ENCODE assay signal across 8 mouse cellular contexts in genomic region chr9:57502911-57503621, GRCm38 (mm10). TPM values are rescaled to one million over a fixed set of nuclear protein-coding genes. Genes with fewer than 3 reads are reported as not detected.
A peak's percentile ranks its signal among the peaks of the same experiment; 100 is the strongest.
DNase-seq lines count a peak whose midpoint lies in the region; ATAC-seq and TF ChIP-seq lines count a peak whose summit lies in the region.

No protein-coding gene starts in this region.

- H3K36me3 ChIP-seq in E14TG2a.4 (ENCODE audit: insufficient read depth, low read length), result peaks cover 23% of the 10 kb centered on the region
- no peaks in the 10 kb centered on the region for H3K36me3 ChIP-seq in forebrain, embryonic 11.5 days (ENCODE audit: control insufficient read depth, insufficient read depth, low read length)

- H3K4me2 ChIP-seq in forebrain, embryonic 11.5 days (ENCODE audit: low read depth, low read length, severe bottlenecking), result peak overlapping the region; percentile 62

- no peaks in the 10 kb centered on the region for H3K9me3 ChIP-seq in E14TG2a.4 (ENCODE audit: low read length)
- H3K9me3 ChIP-seq in forebrain, embryonic 11.5 days (ENCODE audit: control insufficient read depth, low read length), result no peaks in the 10 kb centered on the region

- no peak overlapping the region for H3K27ac ChIP-seq in forebrain, embryonic 11.5 days (ENCODE audit: low read depth, low read length)
- peak overlapping the region; percentile 91 for H3K27ac ChIP-seq in olfactory bulb, adult 2 months (ENCODE audit: insufficient read depth, low read depth, low read length)

- ATAC-seq in forebrain, embryonic 11.5 days (replicated peaks; ENCODE audit: low FRiP score), result no peak

- peak; percentile 20 for DNase-seq in embryo, embryonic 10 days (ENCODE audit: low spot score)
- no peak for DNase-seq in embryo, embryonic 11 days
- no peak for DNase-seq in forebrain, embryonic 11.5 days (ENCODE audit: low spot score)
- peak; percentile 24 to 61 for DNase-seq in left cerebral cortex, postnatal 25 days (ENCODE audit: low spot score in 2 of 2)
- no peak for DNase-seq in retina, postnatal 1 day
- no peak for DNase-seq in gastrocnemius, adult 8-10 months (ENCODE audit: low spot score in 2 of 2)

- intact Hi-C loops in left cerebral cortex, postnatal 25 days (cut with DNase I), result no loop called here

- peaks cover 87% of the 10 kb centered on the region for H3K4me1 ChIP-seq in E14TG2a.4 (replicated peaks; ENCODE audit: low read depth, low read length)
- peaks cover 34% of the 10 kb centered on the region for H3K4me1 ChIP-seq in forebrain, embryonic 11.5 days (replicated peaks; ENCODE audit: control insufficient read depth, insufficient read depth, low read length)
- peaks cover 32% of the 10 kb centered on the region for H3K4me1 ChIP-seq in olfactory bulb, adult 2 months (ENCODE audit: control insufficient read depth, insufficient read depth, low read length)

- TF ChIP-seq POLR2A in olfactory bulb, adult 2 months (IDR thresholded peaks at IDR 0.05; ENCODE audit: insufficient read depth, low read depth, low read length), result no peak

- 3% methylated on average over 23 of the region's 23 CpGs for WGBS in forebrain, embryonic 11.5 days
- WGBS in olfactory bulb, adult 2 months, result 10% methylated on average over 23 of the region's 23 CpGs

- H3K4me3 ChIP-seq in E14TG2a.4 (replicated peaks; ENCODE audit: low read length), result peak overlapping the region; percentile 88
- peak overlapping the region; percentile 33 for H3K4me3 ChIP-seq in forebrain, embryonic 11.5 days (ENCODE audit: low read depth, low read length)
- H3K4me3 ChIP-seq in olfactory bulb, adult 2 months (ENCODE audit: insufficient read depth, low read depth, low read length), result peak overlapping the region; percentile 60

- 0 out of 2 replicates have a peak, but pooled peaks cover 2% of the 10 kb centered on the region for H3K27me3 ChIP-seq in E14TG2a.4 (ENCODE audit: insufficient read depth, low read length)
- peaks cover 69% of the 10 kb centered on the region for H3K27me3 ChIP-seq in forebrain, embryonic 11.5 days (ENCODE audit: control insufficient read depth, insufficient read depth, low read length)

- no peak overlapping the region for H3K9ac ChIP-seq in forebrain, embryonic 11.5 days (ENCODE audit: low read length)

- TF ChIP-seq CTCF in E14TG2a.4 (conservative IDR thresholded peaks at IDR 0.05; ENCODE audit: low read length), result no peak
- TF ChIP-seq CTCF in olfactory bulb, adult 2 months (IDR thresholded peaks at IDR 0.05; ENCODE audit: insufficient read depth, low read depth, low read length), result no peak

RNA-seq across cellular contexts. Expression of gene Rpp25, which starts 0.8 kb away (rescaled TPM):
- polyA plus RNA-seq in forebrain, embryonic 11.5 days (2014; fragmentation: Nextera tagmentation; extraction: Ambion mirVana), result 1.5 and 3.4 TPM in 2 replicates
- 10 to 100 TPM; 15.6 to 16.1 TPM for total RNA-seq in left cerebral cortex, postnatal 25 days (2021)
- polyA plus RNA-seq in olfactory bulb, adult 2 months (2012; ENCODE audit: insufficient read depth, insufficient read length, low replicate concordance, missing spikeins), result not detected in 2 replicates
- total RNA-seq in gastrocnemius, adult 8-10 months (2022), result not detected

RNA-seq across cellular contexts. Expression of gene Cox5a, which starts 18.0 kb away (rescaled TPM):
- polyA plus RNA-seq in forebrain, embryonic 11.5 days (2014; fragmentation: Nextera tagmentation; extraction: Ambion mirVana), result 624 and 635 TPM in 2 replicates
- 100 to 1,000 TPM; 423 to 447 TPM for total RNA-seq in left cerebral cortex, postnatal 25 days (2021)
- polyA plus RNA-seq in olfactory bulb, adult 2 months (2012; ENCODE audit: insufficient read depth, insufficient read length, low replicate concordance, missing spikeins), result not detected in 2 replicates
- total RNA-seq in gastrocnemius, adult 8-10 months (2022), result 1,000 to 10,000 TPM; 1,141 to 1,247 (median 1,173) TPM

RNA-seq across cellular contexts. Expression of gene Fam219b, which starts 34.3 kb away (rescaled TPM):
- polyA plus RNA-seq in forebrain, embryonic 11.5 days (2014; fragmentation: Nextera tagmentation; extraction: Ambion mirVana), result 21.0 TPM in 2 replicates
- 10 to 100 TPM; 20.6 to 23.5 TPM for total RNA-seq in left cerebral cortex, postnatal 25 days (2021)
- not detected in 2 replicates for polyA plus RNA-seq in olfactory bulb, adult 2 months (2012; ENCODE audit: insufficient read depth, insufficient read length, low replicate concordance, missing spikeins)
- 1 to 10 TPM; 4.3 to 6.5 (median 5.5) TPM for total RNA-seq in gastrocnemius, adult 8-10 months (2022)

RNA-seq across cellular contexts. Expression of gene Scamp5, which starts 35.2 kb away (rescaled TPM):
- polyA plus RNA-seq in forebrain, embryonic 11.5 days (2014; fragmentation: Nextera tagmentation; extraction: Ambion mirVana), result 15.5 and 17.4 TPM in 2 replicates
- 100 to 1,000 TPM; 403 to 415 TPM for total RNA-seq in left cerebral cortex, postnatal 25 days (2021)
- not detected in 2 replicates for polyA plus RNA-seq in olfactory bulb, adult 2 months (2012; ENCODE audit: insufficient read depth, insufficient read length, low replicate concordance, missing spikeins)
- total RNA-seq in gastrocnemius, adult 8-10 months (2022), result 1 to 10 TPM in 1 of 4 experiments, under 1 TPM in 3; 0.34 to 1.3 (median 0.76) TPM

RNA-seq across cellular contexts. Expression of gene Mpi, which starts 49.5 kb away (rescaled TPM):
- 55.1 and 65.5 TPM in 2 replicates for polyA plus RNA-seq in forebrain, embryonic 11.5 days (2014; fragmentation: Nextera tagmentation; extraction: Ambion mirVana)
- 10 to 100 TPM; 68.9 to 74.9 TPM for total RNA-seq in left cerebral cortex, postnatal 25 days (2021)
- not detected in 2 replicates for polyA plus RNA-seq in olfactory bulb, adult 2 months (2012; ENCODE audit: insufficient read depth, insufficient read length, low replicate concordance, missing spikeins)
- 10 to 100 TPM; 71.2 to 89.3 (median 74.4) TPM for total RNA-seq in gastrocnemius, adult 8-10 months (2022)

Comparison
In these comparisons a context has a peak if more than half of its experiments do, and no peak if none do; other contexts are left out.
1. DNase-seq: peak in embryo, embryonic 10 days (single experiment) and left cerebral cortex, postnatal 25 days (2 of 2); none in embryo, embryonic 11 days (single experiment), forebrain, embryonic 11.5 days (single experiment), retina, postnatal 1 day (single experiment) and gastrocnemius, adult 8-10 months (0 of 2).
2. H3K4me3 ChIP-seq: peak in every context shown above with its lines; median percentile 88 in E14TG2a.4; 60 in olfactory bulb, adult 2 months; 33 in forebrain, embryonic 11.5 days.
3. RNA of gene Rpp25, which starts 0.8 kb away (total RNA-seq): 15.6 to 16.1 TPM in left cerebral cortex, postnatal 25 days; not detected in gastrocnemius, adult 8-10 months; every median in the first group is over 10 times any median in the second.